Mouse (Mus musculus): ENCODE measurements around the gene Poc1b.

GRCm38 (mm10) chr10:99154635-99155034 is 47.8 kb downstream of the Poc1b start:
- TF ChIP-seq CTCF (IDR thresholded peaks at IDR 0.05; ENCODE audit: low read depth), result no peak
- TF ChIP-seq EP300 (optimal IDR thresholded peaks at IDR 0.05), result no peak
